Mouse (Mus musculus) lung, adult 2 months (tissue): Measurements from ENCODE around the gene Atad1.

Experiments
- CTCF ChIP-seq: fragments of 200-500 bp; IDR thresholded peaks from 2 replicates; pipeline ENCODE4 v1.5.1; 2011; ENCODE audit warnings: mild to moderate bottlenecking, low read length, control low read depth; ENCODE audit not compliant: insufficient read depth
- POLR2A ChIP-seq: fragments of 200-500 bp; IDR thresholded peaks from 2 replicates; pipeline ENCODE4 v1.6.1; 2011; ENCODE audit warnings: low read depth, mild to moderate bottlenecking, control low read depth, low read length, borderline replicate concordance; ENCODE audit errors: extremely low read depth

- TF ChIP-seq POLR2A = no peak
- no peak for TF ChIP-seq CTCF
Observed at GRCm38 (mm10) chr19:32762493-32762892, 22.9 kb upstream of the Atad1 start.
